Mouse (Mus musculus) liver, embryonic 11.5 days (tissue): ENCODE results near the gene Tdrd7. TPM values are rescaled to one million over a fixed set of nuclear protein-coding genes. Genes with fewer than 3 reads are reported as not detected.

Source experiments
- ATAC-seq: fragments of 200-750 bp; cut with Nextera tagmentation; replicated peaks from 2 replicates; pipeline ENCODE4 v1.8.0; 2017; ENCODE audit warnings: moderate number of reproducible peaks, mild to moderate bottlenecking, moderate TSS enrichment, moderate library complexity; ENCODE audit not compliant: low FRiP score
- DNase-seq: peaks from one replicate; pipeline ENCODE4 v3.0.0-alpha.2; 2017; ENCODE audit warnings: low spot score
- H3K27ac ChIP-seq: fragments of 300-500 bp; sonication (generic); 2 replicates; pipeline ENCODE4 v1.5.1; 2014; ENCODE audit warnings: mild to moderate bottlenecking, low read depth, low read length, control low read depth
- H3K27me3 ChIP-seq: fragments of 300-500 bp; sonication (generic); replicated peaks from 2 replicates; pipeline ENCODE4 v1.6.1; 2014; ENCODE audit warnings: low read length, mixed read lengths; ENCODE audit not compliant: control insufficient read depth, insufficient read depth
- H3K36me3 ChIP-seq: fragments of 300-500 bp; sonication (generic); 2 replicates; pipeline ENCODE4 v1.6.1; 2014; ENCODE audit warnings: mild to moderate bottlenecking, low read length, moderate library complexity, mixed read lengths; ENCODE audit not compliant: control insufficient read depth, insufficient read depth
- H3K4me1 ChIP-seq: fragments of 300-500 bp; sonication (generic); replicated peaks from 2 replicates; pipeline ENCODE4 v1.6.1; 2014; ENCODE audit warnings: low read length, mixed read lengths; ENCODE audit not compliant: control insufficient read depth, insufficient read depth
- H3K4me2 ChIP-seq: fragments of 300-500 bp; sonication (generic); 2 replicates; pipeline ENCODE4 v1.6.1; 2014; ENCODE audit warnings: mild to moderate bottlenecking, control low read depth, moderate library complexity
- H3K4me3 ChIP-seq: fragments of 300-500 bp; sonication (generic); 2 replicates; pipeline ENCODE4 v1.5.1; 2014; ENCODE audit warnings: low read depth, low read length, control low read depth
- H3K9ac ChIP-seq: fragments of 300-500 bp; sonication (generic); 2 replicates; pipeline ENCODE4 v1.6.1; 2014; ENCODE audit warnings: low read depth, low read length, control low read depth
- H3K9me3 ChIP-seq: fragments of 300-500 bp; sonication (generic); 2 replicates; pipeline ENCODE4 v1.6.1; 2016; ENCODE audit warnings: low read length, inconsistent platforms, mixed read lengths; ENCODE audit not compliant: control insufficient read depth
- WGBS: fragments of 180-500 bp; shearing (Covaris S2); extraction: QIAGEN DNeasy Blood & Tissue Kit; methylation state at CpG from one replicate; pipeline ENCODE4 v1.1.7; 2014; 5-methylcytosine and 5-hydroxymethylcytosine counted together
- polyA plus RNA-seq: library from polyadenylated mRNA; unstranded; fragments of >200 nt; fragmentation: Nextera tagmentation; extraction: Ambion mirVana; gene quantifications from 2 replicates; pipeline ENCODE4 v1.2.1, GENCODE M21; 2014

Tdrd7 gene
- polyA plus RNA-seq, 1 experiment from 2014 or later, result 6.1 TPM

DNA sequence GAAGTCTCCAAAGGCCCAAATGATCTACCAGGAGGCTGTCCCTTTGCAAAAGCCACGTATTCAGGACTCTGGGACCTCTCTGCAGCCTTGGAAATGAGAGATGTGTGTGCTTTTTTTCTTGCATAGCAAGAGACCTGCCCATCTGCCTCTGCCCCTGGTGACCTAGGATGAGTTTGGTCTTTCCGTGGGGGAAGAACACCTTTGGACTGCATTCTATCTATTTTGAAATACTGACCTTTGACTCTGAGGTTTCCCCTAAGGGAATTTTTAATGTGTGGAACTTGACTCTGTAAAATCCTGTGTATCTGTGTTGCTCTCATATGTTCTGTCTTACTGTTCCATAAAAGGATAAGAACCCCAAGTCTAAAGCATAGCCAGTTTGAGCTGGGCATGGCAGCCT, 3.9 kb downstream of the Tdrd7 start:
- WGBS, result 51% methylated on average over 2 of the region's 2 CpGs
- ATAC-seq (no peak), DNase-seq (no peak)
- Histone ChIP-seq H3K4me2 (no peak overlapping the region), H3K4me3 (no peak overlapping the region), H3K27ac (no peak overlapping the region), H3K9ac (no peak overlapping the region), H3K36me3 (no peaks in the 10 kb centered on the region), H3K9me3 (no peaks in the 10 kb centered on the region), H3K27me3 (no peaks in the 10 kb centered on the region; the same call in 1 of the 2 replicates), H3K4me1 (peaks cover 14% of the 10 kb centered on the region)

DNA sequence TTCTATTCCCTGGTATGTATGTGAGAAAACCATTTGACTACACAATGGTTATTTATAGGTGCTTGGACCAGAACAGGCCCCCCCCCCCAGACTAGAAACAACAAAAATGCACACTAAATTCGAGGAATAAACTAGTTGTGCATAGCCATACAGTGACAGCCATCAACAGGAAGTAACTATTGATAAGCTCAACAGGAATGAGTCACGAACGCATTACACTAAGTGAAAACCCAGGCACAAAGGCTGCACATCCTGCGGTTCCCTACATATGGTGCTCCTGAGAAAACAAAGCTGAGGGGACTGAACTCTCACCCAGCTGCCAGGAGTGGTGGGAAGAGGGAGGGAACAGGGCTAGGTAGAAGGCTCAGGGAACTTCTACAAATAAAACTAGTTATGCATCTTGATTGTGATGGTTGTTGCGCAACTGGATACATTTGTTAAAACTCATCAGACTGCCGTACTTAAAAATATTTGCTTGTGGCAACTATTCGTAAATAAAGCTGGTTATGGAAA, 5.0 kb downstream of the Tdrd7 start:
- WGBS, result 55% methylated on average over 7 of the region's 7 CpGs
- Histone ChIP-seq H3K36me3 (no peaks in the 10 kb centered on the region), H3K9ac (no peak overlapping the region), H3K9me3 (no peaks in the 10 kb centered on the region), H3K4me1 (peaks cover 14% of the 10 kb centered on the region), H3K4me2 (no peak overlapping the region), H3K27me3 (no peaks in the 10 kb centered on the region; the same call in 1 of the 2 replicates), H3K4me3 (no peak overlapping the region), H3K27ac (no peak overlapping the region)
- DNase-seq (no peak), ATAC-seq (no peak)

DNA sequence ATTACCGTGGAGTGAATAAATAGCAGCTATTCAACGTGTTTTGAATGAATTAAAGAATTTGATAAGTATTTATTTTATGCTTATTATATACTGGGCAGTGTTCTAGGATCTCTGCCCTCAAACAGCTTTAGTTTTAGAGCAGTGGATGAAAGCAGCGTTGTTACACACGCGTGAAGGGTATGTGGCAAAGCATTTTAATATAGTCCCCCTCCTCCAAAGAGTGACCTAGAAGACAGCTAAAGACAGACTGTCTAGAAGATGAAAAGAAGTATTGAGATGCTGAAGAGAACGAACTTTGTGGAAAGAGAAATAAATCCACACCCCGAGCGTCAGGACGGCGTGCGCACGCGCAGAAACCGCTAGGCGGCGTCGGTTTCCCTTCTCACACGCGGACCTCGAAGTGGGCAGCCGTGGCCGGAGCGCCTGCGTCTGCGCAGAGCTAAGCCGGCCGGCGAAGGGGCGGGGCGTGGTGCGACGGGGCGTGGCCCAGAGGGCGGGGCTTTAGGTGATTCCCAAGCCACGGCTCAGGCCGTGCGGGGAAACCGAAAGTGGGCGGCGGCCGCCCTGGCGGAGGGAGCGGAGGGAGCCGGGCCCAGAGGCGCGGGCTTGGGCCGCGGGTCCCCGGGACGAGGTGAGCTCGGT, 6.8 kb downstream of the Tdrd7 start:
- ATAC-seq, result peak; percentile 97
- DNase-seq, result peak; percentile 98
- peak overlapping the region; percentile 92 for H3K4me3 ChIP-seq
- no peaks in the 10 kb centered on the region; the same call in 1 of the 2 replicates for H3K27me3 ChIP-seq
- 3% methylated on average over 44 of the region's 51 CpGs for WGBS
- H3K4me1 ChIP-seq, result peaks cover under 1% of the 10 kb centered on the region
- H3K4me2 ChIP-seq, result peak overlapping the region; percentile 98
- no peaks in the 10 kb centered on the region for H3K9me3 ChIP-seq
- no peaks in the 10 kb centered on the region for H3K36me3 ChIP-seq
- no peak overlapping the region for H3K27ac ChIP-seq
- peak overlapping the region; percentile 75 for H3K9ac ChIP-seq

DNA sequence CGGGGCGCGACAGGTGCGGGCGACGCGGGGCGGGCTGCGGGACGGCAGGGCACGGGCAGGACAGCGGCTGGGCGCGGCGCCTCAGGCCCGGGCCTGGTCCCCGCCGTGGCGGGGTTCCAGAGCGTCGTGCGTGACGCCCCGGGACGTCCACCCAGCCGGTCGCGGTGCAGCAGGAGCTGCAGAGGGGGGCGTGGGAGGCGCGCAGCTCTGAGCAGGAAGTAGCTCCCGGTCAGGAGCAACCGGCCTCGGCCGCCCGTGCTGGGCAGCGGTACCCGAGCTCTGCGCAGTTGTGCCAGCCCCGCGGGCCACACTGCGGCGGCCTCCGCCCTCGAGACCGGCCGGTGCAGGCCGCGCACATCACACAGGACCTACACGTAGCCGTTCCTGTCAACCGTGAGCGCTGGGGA, 7.3 kb downstream of the Tdrd7 start:
- ATAC-seq (peak; percentile 55), DNase-seq (peak; percentile 57)
- peak overlapping the region; percentile 75 for H3K9ac ChIP-seq
- WGBS, result under 1% methylated on average over 38 of the region's 53 CpGs
- peak overlapping the region; percentile 92 for H3K4me3 ChIP-seq
- no peaks in the 10 kb centered on the region; the same call in none of the 2 replicates for H3K4me1 ChIP-seq
- no peaks in the 10 kb centered on the region for H3K9me3 ChIP-seq
- no peaks in the 10 kb centered on the region; the same call in 1 of the 2 replicates for H3K27me3 ChIP-seq
- no peaks in the 10 kb centered on the region for H3K36me3 ChIP-seq
- peak overlapping the region; percentile 98 for H3K4me2 ChIP-seq
- H3K27ac ChIP-seq, result no peak overlapping the region

DNA sequence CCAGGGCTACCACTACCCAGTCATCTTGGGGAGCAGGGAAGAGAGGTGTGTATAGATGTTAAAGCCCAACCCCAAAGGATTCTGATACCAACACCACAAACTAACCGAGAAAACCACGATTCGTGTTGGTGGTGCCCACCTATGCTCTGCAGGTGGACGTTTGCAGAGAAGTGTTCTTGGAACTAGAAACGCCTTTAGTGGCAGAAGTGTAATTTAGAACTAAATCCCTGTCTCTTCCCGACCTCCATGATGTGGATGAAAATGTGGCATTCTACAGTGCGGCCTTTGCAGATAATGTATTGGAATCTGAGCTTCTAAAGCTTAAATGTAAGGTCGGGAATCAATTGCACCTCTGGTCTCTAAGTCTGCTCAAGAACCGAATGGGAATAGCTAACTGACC, 7.8 kb downstream of the Tdrd7 start:
- Histone ChIP-seq H3K27me3 (no peaks in the 10 kb centered on the region; the same call in 1 of the 2 replicates), H3K4me2 (peak overlapping the region; percentile 98), H3K9me3 (no peaks in the 10 kb centered on the region), H3K9ac (peak overlapping the region; percentile 75), H3K4me3 (peak overlapping the region; percentile 92), H3K4me1 (no peaks in the 10 kb centered on the region; the same call in 1 of the 2 replicates), H3K36me3 (no peaks in the 10 kb centered on the region), H3K27ac (no peak overlapping the region)
- ATAC-seq (peak; percentile 19; the same call in 1 of the 2 replicates), DNase-seq (no peak)
- 41% methylated on average over 9 of the region's 9 CpGs for WGBS

DNA sequence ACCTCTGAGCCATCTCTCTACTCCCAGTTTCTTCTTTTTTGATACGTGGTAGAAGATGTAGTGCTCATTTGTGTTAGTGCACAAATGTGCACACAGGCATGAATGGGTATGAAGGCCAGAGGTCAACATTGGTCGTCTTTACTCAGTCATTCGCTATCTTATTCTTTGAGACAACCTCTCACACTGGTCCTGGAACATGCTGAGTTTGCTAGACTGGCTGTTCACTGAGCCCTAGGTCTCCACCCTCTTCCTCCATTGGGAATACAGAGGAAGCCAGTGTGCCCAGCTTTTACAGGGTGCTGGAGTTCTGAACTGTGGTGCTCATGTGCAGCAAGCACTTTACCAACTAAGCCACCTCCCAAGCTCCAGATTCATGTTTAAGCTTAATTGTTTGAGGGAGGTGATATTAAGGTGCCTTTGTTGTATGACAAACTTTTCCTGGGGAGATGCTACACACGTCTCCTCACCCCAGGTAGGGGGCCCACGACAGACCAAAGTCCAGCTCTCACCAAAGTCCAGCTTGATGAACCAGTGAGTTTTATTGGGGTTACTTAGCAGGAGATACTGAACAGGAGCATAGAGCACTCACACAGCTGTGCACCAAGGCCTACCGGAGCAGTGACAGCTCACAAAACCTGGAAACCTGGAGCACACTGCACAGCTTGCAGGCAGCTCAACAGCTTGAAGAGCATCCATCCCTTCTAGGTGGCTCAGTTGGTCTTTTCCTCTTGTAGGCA, 12.0 kb downstream of the Tdrd7 start:
- ATAC-seq, result no peak

DNA sequence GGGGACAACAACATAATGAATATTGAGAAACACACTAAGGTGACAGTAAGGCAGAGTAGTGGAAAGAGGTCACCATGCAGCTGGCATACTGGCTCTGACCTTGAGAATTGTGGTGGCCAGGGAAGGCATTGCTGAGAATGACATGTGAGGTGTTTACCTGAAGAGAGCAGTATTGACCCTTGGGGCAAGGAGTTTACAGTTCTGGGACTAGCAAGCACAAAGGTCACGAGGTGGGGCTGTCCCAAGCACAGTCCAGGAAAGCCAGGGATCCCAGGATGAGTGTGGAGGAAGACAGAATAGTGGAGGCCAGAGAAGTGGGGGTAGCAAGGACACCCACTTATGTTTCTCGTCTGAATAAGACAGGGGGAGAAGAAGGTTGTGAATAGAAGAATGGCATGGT, 14.8 kb downstream of the Tdrd7 start:
- DNase-seq (no peak), ATAC-seq (no peak)
- Histone ChIP-seq H3K4me1 (no peaks in the 10 kb centered on the region), H3K9me3 (no peaks in the 10 kb centered on the region), H3K4me2 (no peak overlapping the region), H3K36me3 (no peaks in the 10 kb centered on the region), H3K27ac (no peak overlapping the region), H3K9ac (no peak overlapping the region), H3K27me3 (no peaks in the 10 kb centered on the region; the same call in 1 of the 2 replicates), H3K4me3 (no peak overlapping the region)
- 35% methylated on average over 2 of the region's 2 CpGs for WGBS

More for the DNA sequence above, 12.0 kb downstream of the Tdrd7 start:
- Histone ChIP-seq H3K36me3 (no peaks in the 10 kb centered on the region), H3K27me3 (no peaks in the 10 kb centered on the region; the same call in none of the 2 replicates), H3K4me3 (no peak overlapping the region), H3K4me2 (no peak overlapping the region), H3K4me1 (no peaks in the 10 kb centered on the region), H3K9me3 (no peaks in the 10 kb centered on the region), H3K9ac (no peak overlapping the region), H3K27ac (no peak overlapping the region)
- no peak for DNase-seq
- WGBS, result 79% methylated on average over 6 of the region's 6 CpGs

DNA sequence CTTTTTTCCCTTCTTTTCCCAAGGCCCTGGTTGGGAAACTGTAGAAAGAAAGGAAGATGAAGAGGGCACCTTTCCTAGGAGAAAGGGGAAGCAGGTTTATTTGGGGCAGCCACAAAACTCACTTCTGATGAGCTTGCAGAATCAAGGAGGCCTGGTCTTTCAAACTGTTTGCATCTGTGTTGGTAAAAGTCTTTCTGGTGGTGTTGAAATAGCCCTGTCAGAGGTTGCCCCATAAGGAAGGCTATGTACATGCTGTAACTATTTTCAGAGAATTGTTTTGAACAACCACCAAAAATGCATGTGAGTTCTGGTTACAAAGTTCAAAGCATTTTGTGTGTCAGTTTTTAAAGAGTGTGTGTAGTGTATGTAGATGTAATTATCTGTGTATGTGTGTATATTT, 15.9 kb downstream of the Tdrd7 start:
- no peaks in the 10 kb centered on the region; the same call in 1 of the 2 replicates for H3K27me3 ChIP-seq
- no peak overlapping the region for H3K4me2 ChIP-seq
- H3K9ac ChIP-seq, result no peak overlapping the region
- no peaks in the 10 kb centered on the region for H3K9me3 ChIP-seq
- H3K4me1 ChIP-seq, result no peaks in the 10 kb centered on the region; the same call in 1 of the 2 replicates
- H3K36me3 ChIP-seq, result no peaks in the 10 kb centered on the region
- H3K4me3 ChIP-seq, result no peak overlapping the region
- DNase-seq (no peak), ATAC-seq (no peak)
- H3K27ac ChIP-seq, result no peak overlapping the region
